9 mouse cellular contexts compared by ENCODE assay signal in the genomic region with DNA sequence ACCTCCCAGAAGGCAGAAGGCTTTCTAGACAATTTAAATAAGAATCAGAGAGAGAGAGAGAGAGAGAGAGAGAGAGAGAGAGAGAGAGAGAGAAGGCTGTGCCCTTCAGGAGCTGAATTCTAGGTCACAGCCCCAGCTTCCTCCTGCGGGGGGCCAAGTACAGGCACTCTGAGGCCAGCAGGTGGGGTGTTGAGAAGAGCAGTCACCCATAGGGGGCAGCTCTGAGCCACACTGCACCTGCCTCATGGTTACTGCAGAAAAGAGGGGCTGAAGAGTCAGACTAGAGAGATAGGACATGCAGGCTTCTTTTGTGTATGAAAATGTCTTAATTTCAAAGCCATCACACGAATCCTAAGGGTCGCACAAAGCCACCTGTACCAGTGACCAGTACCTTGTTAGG. TPM values are rescaled to one million over a fixed set of nuclear protein-coding genes. Genes with fewer than 3 reads are reported as not detected.
DNase-seq lines count a peak whose midpoint lies in the region; ATAC-seq lines count a peak whose summit lies in the region.
"Had no signal": no experiment of that assay in that cellular context is flagged by ENCODE, and none has a peak within 500 bp of the region (broad histone marks: within the 10 kb centered on the region; RNA-seq: fewer than 3 reads in every experiment).

No protein-coding gene starts in this region.

- H3K27ac ChIP-seq in liver, embryonic 11.5 days (ENCODE audit: low read depth, low read length), result no peak overlapping the region
- H3K27ac ChIP-seq: neural tube, embryonic 13.5 days had no signal

- DNase-seq in heart, adult 18-20 months, result peak; percentile 51 to 63
- DNase-seq in heart, adult 9 months (ENCODE audit: low spot score in 2 of 2), result no peak
- DNase-seq in right cerebral cortex, adult 18-20 months, result peak; percentile 59
- DNase-seq in right cerebral cortex, postnatal 36 days (ENCODE audit: low spot score in 2 of 2), result no peak
- DNase-seq in liver, embryonic 11.5 days (ENCODE audit: low spot score), result peak; percentile 37
- DNase-seq in ovary, postnatal 10 days (ENCODE audit: low spot score), result no peak
- no peak for DNase-seq in lung, postnatal 10 days

- 45% methylated on average over 3 of the region's 3 CpGs for WGBS in liver, embryonic 11.5 days

- H3K4me2 ChIP-seq in liver, embryonic 11.5 days, result no peak overlapping the region
- H3K4me2 ChIP-seq: neural tube, embryonic 13.5 days had no signal

- no peak overlapping the region for H3K9ac ChIP-seq in liver, embryonic 11.5 days (ENCODE audit: low read depth, low read length)
- H3K9ac ChIP-seq: neural tube, embryonic 13.5 days had no signal

- H3K4me1 ChIP-seq in liver, embryonic 11.5 days (replicated peaks; ENCODE audit: control insufficient read depth, insufficient read depth, low read length), result no peaks in the 10 kb centered on the region

- no peaks in the 10 kb centered on the region for H3K27me3 ChIP-seq in liver, embryonic 11.5 days (replicated peaks; ENCODE audit: control insufficient read depth, insufficient read depth, low read length)

- no peak overlapping the region for H3K4me3 ChIP-seq in liver, embryonic 11.5 days (ENCODE audit: low read depth, low read length)
- H3K4me3 ChIP-seq: neural tube, embryonic 13.5 days had no signal

- peak; percentile 88 for ATAC-seq in common myeloid progenitor, adult 5-6 weeks (replicated peaks; ENCODE audit: low read depth, poor library complexity, severe bottlenecking)
- ATAC-seq in liver, embryonic 11.5 days (replicated peaks; ENCODE audit: low FRiP score), result no peak

- H3K36me3 ChIP-seq in liver, embryonic 11.5 days (ENCODE audit: control insufficient read depth, insufficient read depth, low read length), result no peaks in the 10 kb centered on the region; the same call in 1 of the 2 replicates

- no peaks in the 10 kb centered on the region for H3K9me3 ChIP-seq in liver, embryonic 11.5 days (ENCODE audit: control insufficient read depth, low read length)
- H3K9me3 ChIP-seq: neural tube, embryonic 13.5 days had no signal

RNA-seq across cellular contexts. Expression of a gene that starts 22.0 kb away (rescaled TPM):
- total RNA-seq in heart, adult 18-20 months (2021), result 10 to 100 TPM; 34.5 to 38.2 TPM
- 61.7 and 73.9 TPM in 2 replicates for total RNA-seq in common myeloid progenitor, adult 5-6 weeks (2017)
- polyA plus RNA-seq in liver, embryonic 11.5 days (2014; fragmentation: Nextera tagmentation; extraction: Ambion mirVana), result 64.0 and 69.1 TPM in 2 replicates

RNA-seq across cellular contexts. Expression of a gene that starts 36.5 kb away (rescaled TPM):
- total RNA-seq in heart, adult 18-20 months (2021), result not detected
- total RNA-seq in common myeloid progenitor, adult 5-6 weeks (2017), result not detected in 2 replicates
- 0.56 and 0.65 TPM in 2 replicates for polyA plus RNA-seq in liver, embryonic 11.5 days (2014; fragmentation: Nextera tagmentation; extraction: Ambion mirVana)

RNA-seq across cellular contexts. Expression of a gene that starts 38.7 kb away (rescaled TPM):
- total RNA-seq in heart, adult 18-20 months (2021), result 100 to 1,000 TPM; 115 TPM
- not detected in 2 replicates for total RNA-seq in common myeloid progenitor, adult 5-6 weeks (2017)
- 24.8 and 32.3 TPM in 2 replicates for polyA plus RNA-seq in liver, embryonic 11.5 days (2014; fragmentation: Nextera tagmentation; extraction: Ambion mirVana)

RNA-seq across cellular contexts. Expression of a gene that starts 53.6 kb away (rescaled TPM):
- 1,000 to 10,000 TPM; 1,347 to 1,386 TPM for total RNA-seq in heart, adult 18-20 months (2021)
- total RNA-seq in common myeloid progenitor, adult 5-6 weeks (2017), result not detected in 2 replicates
- 13.3 and 14.5 TPM in 2 replicates for polyA plus RNA-seq in liver, embryonic 11.5 days (2014; fragmentation: Nextera tagmentation; extraction: Ambion mirVana)

Comparison
In these comparisons a context has a peak if more than half of its experiments do, and no peak if none do; other contexts are left out.
1. DNase-seq: peak in heart, adult 18-20 months (2 of 2), right cerebral cortex, adult 18-20 months (single experiment) and liver, embryonic 11.5 days (single experiment); none in heart, adult 9 months (0 of 2), right cerebral cortex, postnatal 36 days (0 of 2), ovary, postnatal 10 days (single experiment) and lung, postnatal 10 days (single experiment).
2. RNA of a gene that starts 38.7 kb away (total RNA-seq): 115 TPM in heart, adult 18-20 months; not detected in common myeloid progenitor, adult 5-6 weeks; every median in the first group is over 100 times any median in the second.